Mouse (Mus musculus) olfactory bulb, adult 2 months (tissue): ENCODE measurements around the gene Ell3. TPM values are rescaled to one million over a fixed set of nuclear protein-coding genes. Genes with fewer than 3 reads are reported as not detected.
"Not testable (repeated sequence)": the region's sequence is repeated elsewhere in the genome, so short reads cannot be mapped to it uniquely, and the experiment has no call there.

Experiments
- H3K27ac ChIP-seq: fragments of 200-500 bp; 2 replicates; pipeline ENCODE4 v1.5.1; 2012; ENCODE audit warnings: low read depth, low read length; ENCODE audit not compliant: insufficient read depth
- H3K4me1 ChIP-seq: fragments of 200-500 bp; 2 replicates; pipeline ENCODE4 v1.6.1; 2012; ENCODE audit warnings: low read length; ENCODE audit not compliant: control insufficient read depth, insufficient read depth
- H3K4me3 ChIP-seq: fragments of 200-500 bp; 2 replicates; pipeline ENCODE4 v1.5.1; 2012; ENCODE audit warnings: mild to moderate bottlenecking, low read depth, low read length, moderate library complexity; ENCODE audit not compliant: insufficient read depth
- CTCF ChIP-seq: fragments of 200-500 bp; IDR thresholded peaks from 2 replicates; pipeline ENCODE4 v1.5.1; 2012; ENCODE audit warnings: low read depth, mild to moderate bottlenecking, low read length, moderate library complexity; ENCODE audit not compliant: insufficient read depth
- POLR2A ChIP-seq: fragments of 200-500 bp; IDR thresholded peaks from 2 replicates; pipeline ENCODE4 v1.6.1; 2012; ENCODE audit warnings: mild to moderate bottlenecking, low read depth, low read length, moderate library complexity; ENCODE audit not compliant: insufficient read depth
- WGBS: fragments of 180-500 bp; shearing (Covaris S2); methylation state at CpG from one replicate; pipeline ENCODE4 v1.1.7; 2018; 5-methylcytosine and 5-hydroxymethylcytosine counted together
- polyA plus RNA-seq: library from polyadenylated mRNA; stranded (reverse); fragments of >200 nt; gene quantifications from 2 replicates; pipeline ENCODE4 v1.2.4, GENCODE M21; 2012; ENCODE audit warnings: low replicate concordance; ENCODE audit not compliant: missing spikeins, insufficient read depth, insufficient read length

Ell3 gene
- not detected in 2 replicates for polyA plus RNA-seq

DNA sequence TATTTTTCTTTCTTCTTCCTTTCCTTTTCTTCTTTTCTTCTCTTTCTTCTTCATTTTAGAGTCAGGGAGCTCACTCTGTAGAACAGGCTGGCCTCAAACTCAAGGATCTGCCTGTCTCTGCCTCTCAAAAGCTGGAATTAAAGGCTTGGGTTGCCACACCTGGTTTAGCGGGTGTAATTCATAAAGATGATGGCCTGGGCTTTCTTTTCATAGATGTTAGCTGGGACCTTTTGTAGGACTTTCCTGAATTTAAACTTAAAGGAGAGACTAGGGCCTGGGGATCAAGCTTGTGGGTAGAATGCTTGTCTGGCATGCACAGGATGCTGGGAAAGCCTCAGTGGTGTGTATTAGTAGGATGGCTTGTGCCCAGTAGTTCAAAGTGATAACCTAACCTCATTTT, at the start of gene Ell3:
Gene Ell3 (minus strand): TSS at position 101 of the 400 bp plus-strand sequence.
- H3K4me3 ChIP-seq = no peak within 1 kb of the TSS
- 95% methylated on average over 1 of the region's 1 CpGs for WGBS
- no peak for TF ChIP-seq POLR2A
- no peak for TF ChIP-seq CTCF
- H3K4me1 ChIP-seq = peaks cover 12% of the 10 kb centered on the region
- no peak within 1 kb of the TSS for H3K27ac ChIP-seq

DNA sequence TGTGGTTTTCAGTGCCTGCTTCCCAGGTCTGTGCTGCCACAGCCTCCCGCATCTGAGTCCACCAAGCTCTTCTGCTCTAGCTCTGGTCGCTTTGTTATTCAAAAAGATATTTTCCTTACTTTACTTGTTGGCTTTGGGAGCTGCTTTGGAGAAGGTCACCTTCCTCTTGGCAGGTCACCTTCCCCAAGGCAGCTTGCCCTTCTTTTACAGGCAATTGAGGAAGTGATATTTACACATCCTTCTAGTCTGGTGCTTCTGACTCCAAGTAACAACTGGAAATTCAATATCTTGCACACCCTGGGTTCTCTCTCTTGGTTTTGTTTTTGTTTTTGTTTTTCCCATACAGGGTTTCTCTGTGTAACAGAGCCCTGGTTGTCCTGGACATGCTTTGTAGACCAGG, 40.3 kb upstream of the Ell3 start:
- H3K4me3 ChIP-seq, H3K4me1 ChIP-seq, H3K27ac ChIP-seq: not testable (repeated sequence)
- WGBS = 84% methylated on average over 2 of the region's 2 CpGs

DNA sequence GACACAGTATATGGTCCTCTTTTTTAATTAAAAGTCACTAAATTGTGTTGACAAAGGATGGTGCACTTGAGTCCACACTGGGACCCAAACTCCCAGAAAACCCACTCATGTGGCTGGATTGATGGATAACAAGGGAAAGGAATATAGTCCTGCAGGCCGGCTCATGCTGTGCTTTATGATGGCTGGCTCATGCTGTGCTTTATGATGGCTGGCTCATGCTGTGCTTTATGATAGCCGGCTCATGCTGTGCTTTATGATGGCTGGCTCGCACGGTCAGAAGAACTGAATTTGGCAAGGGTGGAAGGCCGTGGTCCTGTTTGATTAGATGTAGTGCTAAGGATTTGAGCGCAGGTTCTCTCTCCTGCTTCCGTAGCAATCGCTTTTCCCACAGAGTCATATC, 39.5 kb upstream of the Ell3 start:
- Histone ChIP-seq H3K4me1 (no peaks in the 10 kb centered on the region; the same call in 1 of the 2 replicates), H3K4me3 (no peak overlapping the region), H3K27ac (no peak overlapping the region)
- TF ChIP-seq POLR2A = no peak
- no peak for TF ChIP-seq CTCF
- WGBS = 55% methylated on average over 8 of the region's 8 CpGs

DNA sequence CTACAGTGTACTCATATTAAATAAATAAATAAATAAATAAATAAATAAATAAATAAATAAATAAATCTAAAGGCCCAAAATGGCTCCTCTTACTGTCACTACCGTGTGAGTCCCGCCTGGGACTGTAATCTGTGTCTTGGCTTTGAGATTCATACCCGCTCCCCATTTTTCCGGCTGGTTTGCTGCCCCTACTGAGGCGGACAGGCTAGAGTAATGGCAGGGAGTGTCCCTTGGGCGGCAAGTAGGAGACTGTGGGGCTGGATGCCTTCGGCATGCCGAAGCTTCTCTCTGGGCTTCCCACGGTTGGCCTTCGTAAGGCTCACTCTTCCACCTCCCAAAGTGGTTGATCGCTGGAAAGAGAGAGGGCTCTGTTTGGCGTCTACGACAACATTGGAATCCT, 36.8 kb upstream of the Ell3 start:
- H3K27ac ChIP-seq, H3K4me3 ChIP-seq, H3K4me1 ChIP-seq: not testable (repeated sequence)
- WGBS = 89% methylated on average over 13 of the region's 13 CpGs

DNA sequence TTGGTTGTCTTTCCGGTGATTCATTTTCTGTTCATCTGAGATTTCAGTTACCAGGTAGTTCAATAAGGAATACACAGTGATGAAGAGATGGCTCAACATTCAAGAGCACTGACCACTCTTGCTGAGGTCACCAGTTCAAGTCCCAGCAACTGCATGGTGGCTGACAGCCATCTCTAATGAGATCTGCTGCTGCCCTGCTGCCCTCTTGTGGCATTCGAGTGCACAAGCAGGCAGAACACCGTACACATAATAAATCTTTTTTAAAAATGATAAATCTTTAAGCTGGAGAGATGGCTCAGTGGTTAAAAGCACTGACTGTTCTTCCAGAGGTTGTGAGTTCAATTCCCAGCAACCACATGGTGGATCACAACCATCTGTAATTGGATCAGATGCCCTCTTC, 36.4 kb upstream of the Ell3 start:
- TF ChIP-seq POLR2A (no peak), CTCF (no peak)
- 60% methylated on average over 3 of the region's 3 CpGs for WGBS
- no peak overlapping the region for H3K4me3 ChIP-seq
- no peaks in the 10 kb centered on the region; the same call in 1 of the 2 replicates for H3K4me1 ChIP-seq
- H3K27ac ChIP-seq = no peak overlapping the region

DNA sequence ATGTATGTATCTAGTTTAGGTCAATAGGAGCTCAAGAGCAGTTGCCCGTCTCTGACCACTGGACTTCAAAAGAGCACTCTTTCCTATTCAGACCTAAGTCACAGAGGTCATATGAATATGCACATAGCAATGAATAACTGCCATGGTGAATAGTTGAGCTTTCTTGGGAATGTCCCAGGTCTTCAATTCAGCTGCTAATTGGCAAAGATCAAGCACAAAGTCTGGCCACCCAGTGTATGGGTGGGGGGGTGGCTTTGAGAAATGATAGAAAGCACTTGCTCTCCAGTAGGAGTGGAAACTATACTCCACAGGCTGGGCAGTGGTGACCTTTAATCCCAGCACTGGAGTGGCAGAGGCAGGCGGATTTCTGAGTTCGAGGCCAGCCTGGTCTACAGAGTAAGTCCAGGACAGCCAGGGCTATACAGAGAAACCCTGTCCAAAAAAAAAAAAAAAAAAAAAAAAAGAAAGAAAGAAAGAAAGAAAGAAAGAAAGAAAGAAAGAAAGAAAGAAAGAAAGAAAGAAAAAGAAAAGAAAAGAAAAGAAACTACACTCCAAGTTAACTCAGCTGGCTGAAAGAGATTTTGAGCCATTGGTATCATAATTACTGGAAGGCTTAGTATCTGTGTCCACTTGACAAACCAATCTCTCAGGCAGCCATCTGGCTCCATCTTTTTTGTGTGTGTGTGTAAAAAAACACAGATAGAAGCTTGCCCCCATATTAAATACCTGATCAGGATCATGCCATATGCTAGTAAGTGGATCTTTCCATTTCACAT, 33.6 kb upstream of the Ell3 start:
- Histone ChIP-seq H3K27ac (no peak overlapping the region), H3K4me1 (no peaks in the 10 kb centered on the region; the same call in 1 of the 2 replicates), H3K4me3 (no peak overlapping the region)
- WGBS = 75% methylated on average over 3 of the region's 3 CpGs
- TF ChIP-seq CTCF (no peak), POLR2A (no peak)

DNA sequence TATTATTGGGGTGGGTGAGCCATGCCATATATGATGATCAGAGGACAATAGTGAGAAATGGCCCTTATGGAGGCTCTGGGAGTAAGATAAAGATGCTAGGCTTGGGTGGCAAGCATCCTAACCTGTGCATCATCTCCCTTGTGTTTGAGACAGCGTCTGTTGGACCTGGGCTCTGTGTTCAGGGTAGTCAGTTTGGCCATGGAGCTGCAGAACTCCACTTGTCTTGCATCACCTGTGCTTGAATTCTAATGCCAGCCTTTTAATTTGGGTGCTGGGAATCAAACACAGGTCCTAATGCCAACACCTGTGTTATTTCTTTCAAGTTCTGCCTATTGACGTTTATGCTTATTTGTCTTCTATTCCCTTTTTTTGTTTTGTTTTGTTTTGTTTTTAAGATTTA, 31.2 kb upstream of the Ell3 start:
- H3K27ac ChIP-seq, H3K4me3 ChIP-seq, H3K4me1 ChIP-seq: not testable (repeated sequence)
- WGBS = 98% methylated on average over 2 of the region's 2 CpGs

DNA sequence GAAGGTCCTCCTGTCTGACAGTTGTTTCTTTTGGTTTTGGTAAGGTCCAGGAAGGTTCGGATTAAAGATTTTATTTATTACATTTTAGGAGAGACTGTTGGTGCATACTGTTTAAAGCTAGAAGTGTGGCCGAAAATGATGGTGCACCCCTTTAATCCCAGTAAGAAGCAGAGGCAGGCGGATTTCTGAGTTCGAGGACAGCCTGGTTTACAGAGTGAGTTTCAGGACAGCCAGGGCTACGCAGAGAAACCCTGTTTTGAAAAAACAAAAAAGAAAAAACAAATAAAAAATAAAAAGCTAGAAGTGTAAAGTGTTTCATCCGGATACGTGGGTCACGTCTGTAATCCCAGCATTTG, 30.1 kb upstream of the Ell3 start:
- TF ChIP-seq CTCF = no peak
- TF ChIP-seq POLR2A = no peak
- WGBS = 33% methylated on average over 8 of the region's 8 CpGs
- peak overlapping the region; percentile 8; the same call in 1 of the 2 replicates for H3K27ac ChIP-seq

DNA sequence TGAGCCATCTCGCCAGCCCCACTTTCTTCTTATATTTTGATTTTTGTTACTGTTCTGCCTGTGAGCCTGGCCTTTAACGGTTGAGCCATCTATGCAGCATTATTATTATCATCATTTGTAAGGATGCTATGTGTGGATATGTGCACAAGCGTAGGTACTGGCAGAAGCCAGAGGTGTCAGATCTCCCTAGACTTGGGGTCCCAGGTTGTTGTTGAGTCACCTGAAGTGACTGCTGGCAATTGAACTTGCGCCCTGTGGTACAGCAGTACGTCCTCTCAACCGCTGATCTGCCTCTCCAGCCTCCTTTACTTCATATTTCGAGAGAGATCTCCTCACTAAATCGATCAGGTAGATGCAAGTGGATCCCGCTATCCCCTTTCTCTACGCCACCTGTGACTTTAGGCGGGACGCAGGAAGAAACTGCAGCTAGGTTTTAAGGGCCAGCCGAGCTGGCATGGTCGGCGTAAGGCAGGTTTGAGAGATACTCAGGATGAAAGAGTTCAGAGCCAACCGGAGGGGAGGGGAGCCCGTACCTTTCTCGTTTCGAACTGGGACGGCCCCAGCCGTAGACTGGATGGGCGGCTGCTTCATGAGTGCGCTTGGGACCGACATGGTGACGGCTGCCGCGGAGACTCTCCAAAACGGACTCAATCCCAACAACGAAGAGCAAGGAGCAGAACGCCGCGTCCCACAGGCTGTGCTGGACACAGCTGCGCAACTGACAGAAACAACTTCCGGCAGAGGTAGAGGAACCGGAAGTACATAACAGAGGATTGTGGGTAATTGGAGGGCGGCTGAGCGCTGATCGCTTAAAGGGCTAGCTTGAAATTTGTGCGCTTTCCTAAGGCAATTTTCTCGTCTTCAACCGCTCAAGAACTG, 29.5 kb upstream of the Ell3 start, which contains the start of gene Mfap1b:
Gene Mfap1b (minus strand): TSS at position 767 of the 879 bp plus-strand sequence.
- 5% methylated on average over 40 of the region's 41 CpGs for WGBS
- H3K4me1 ChIP-seq = not testable (repeated sequence)
- peak; percentile 59 for TF ChIP-seq POLR2A
- Histone ChIP-seq H3K27ac (peak within 1 kb of the TSS; percentile 8; the same call in 1 of the 2 replicates), H3K4me3 (peak within 1 kb of the TSS; percentile 70)

More for the DNA sequence above, 30.1 kb upstream of the Ell3 start:
- Histone ChIP-seq H3K4me1 (no peaks in the 10 kb centered on the region), H3K4me3 (peak overlapping the region; percentile 70)

DNA sequence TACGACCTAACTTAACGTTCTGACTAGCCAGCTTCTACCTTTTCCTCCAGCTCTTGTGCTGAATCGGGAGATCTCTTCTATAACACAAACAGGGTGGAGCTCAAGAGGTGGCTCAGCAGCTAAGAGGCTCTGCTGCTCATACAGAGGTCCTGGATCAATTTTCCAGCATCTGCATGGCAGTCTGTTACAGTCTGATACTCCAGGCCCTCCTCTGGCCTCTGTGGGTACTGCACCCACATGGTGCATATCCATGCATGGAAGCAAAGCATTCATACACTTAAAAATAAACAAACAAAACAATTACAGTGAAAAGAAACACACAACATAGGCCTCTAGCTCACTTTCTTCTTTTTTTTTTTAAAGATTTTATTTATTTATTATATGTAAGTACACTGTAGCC, 28.7 kb upstream of the Ell3 start:
- not testable (repeated sequence) for H3K27ac ChIP-seq, H3K4me1 ChIP-seq, H3K4me3 ChIP-seq
- 91% methylated on average over 3 of the region's 3 CpGs for WGBS

DNA sequence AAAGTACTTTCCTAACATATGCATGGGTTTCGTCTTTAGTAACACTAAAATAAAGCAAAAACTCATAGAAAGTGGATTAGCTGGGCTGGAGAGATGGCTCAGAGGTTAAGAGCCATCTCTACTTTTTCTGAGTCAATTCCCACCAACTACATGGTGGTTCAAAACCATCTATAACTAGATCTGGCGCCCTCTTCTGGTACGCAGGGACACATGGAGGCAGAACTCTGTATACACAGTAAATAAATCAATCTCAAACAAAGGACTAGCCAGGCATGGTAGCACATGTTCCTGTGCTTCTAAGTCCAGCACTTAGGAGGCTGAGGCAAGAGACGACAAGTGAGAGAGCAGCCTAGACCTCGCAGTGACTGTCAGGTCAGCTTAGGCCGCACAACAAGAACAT, 24.9 kb upstream of the Ell3 start:
- not testable (repeated sequence) for H3K4me1 ChIP-seq, H3K27ac ChIP-seq, H3K4me3 ChIP-seq
- WGBS = 88% methylated on average over 1 of the region's 6 CpGs
